Mouse (Mus musculus): ENCODE results near the gene Sst.

The Sst gene

GRCm38 (mm10) chr16:23887910-23888579, 2.7 kb downstream of the Sst start:
- DNase-seq (ENCODE audit: low spot score in 2 of 2), result no peak

DNA sequence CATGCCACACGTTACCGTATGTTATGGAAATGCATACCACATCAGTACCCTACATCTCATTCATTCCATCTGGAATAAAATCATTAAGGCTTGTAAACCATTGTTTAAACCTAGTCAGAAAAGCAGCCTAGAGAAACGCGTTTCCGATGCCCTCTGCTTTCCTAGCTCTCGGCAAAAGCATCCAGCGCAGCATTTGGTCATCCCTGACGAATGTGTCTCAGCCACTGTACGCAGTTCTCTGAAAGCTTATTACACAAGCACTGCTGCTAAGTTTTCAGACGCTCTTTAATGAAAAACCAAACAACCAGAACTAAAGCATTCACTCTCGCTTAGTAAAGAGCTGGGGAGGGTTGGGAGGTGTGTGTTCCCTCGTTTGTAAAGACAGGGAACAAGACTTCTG, 5.7 kb downstream of the Sst start:
- no peak for DNase-seq (ENCODE audit: low spot score in 2 of 2)

GRCm38 (mm10) chr16:23855242-23855641, 35.5 kb downstream of the Sst start:
- no peak for DNase-seq (ENCODE audit: low spot score in 2 of 2)

- DNase-seq (ENCODE audit: low spot score in 2 of 2), result no peak
Observed at GRCm38 (mm10) chr16:23849720-23850119, 41.0 kb downstream of the Sst start.

DNA sequence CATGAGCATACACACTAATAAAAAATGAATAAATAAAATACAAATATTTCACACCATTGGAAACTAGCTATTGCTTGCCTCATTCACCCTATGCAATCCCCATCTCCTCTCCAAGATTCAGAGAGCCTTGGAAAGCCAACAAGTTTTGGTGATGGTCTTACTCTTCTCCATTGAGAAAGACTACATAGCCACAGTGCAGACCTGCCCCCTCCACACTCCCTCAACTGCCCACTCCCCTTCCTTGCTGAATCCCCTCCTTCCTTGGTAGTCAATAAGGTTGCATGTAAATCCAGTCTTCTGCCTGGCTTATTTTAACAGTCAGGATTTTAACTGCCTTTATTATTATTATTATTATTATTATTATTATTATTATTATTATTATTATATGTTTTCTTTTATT, 41.6 kb downstream of the Sst start:
- DNase-seq (ENCODE audit: low spot score in 2 of 2), result no peak

- no peak for DNase-seq (ENCODE audit: low spot score in 2 of 2)
Observed at GRCm38 (mm10) chr16:23844622-23845021, 46.1 kb downstream of the Sst start.

DNA sequence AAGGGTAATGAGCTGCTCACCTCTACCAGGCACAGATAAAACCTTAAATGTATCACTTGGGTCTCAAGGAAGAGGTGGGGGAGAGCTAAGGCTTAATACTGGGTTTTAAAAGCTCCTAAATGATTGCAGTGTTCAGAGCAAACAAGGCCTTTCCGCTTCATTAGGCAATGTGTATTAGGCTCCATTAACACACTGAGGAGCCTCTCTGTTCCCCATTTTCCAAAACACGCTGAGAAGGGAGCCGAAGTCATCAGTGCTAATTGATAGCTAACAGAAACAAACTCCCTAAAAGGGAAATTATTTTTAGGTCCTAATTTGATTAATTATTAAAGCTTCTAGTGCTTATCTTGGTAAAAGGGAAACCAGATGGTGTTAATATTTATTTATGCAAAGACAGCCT, 48.1 kb downstream of the Sst start:
- DNase-seq (ENCODE audit: low spot score in 2 of 2), result no peak

Measured in spleen, postnatal 4 days (tissue).